Mouse (Mus musculus) lung, embryonic 16.5 days (tissue): ENCODE measurements around the gene Qpctl. TPM values are rescaled to one million over a fixed set of nuclear protein-coding genes. Genes with fewer than 3 reads are reported as not detected.

Experiments used
- ATAC-seq: fragments of 200-750 bp; cut with Nextera tagmentation; 2 replicates; pipeline ENCODE4 v1.8.0; 2017; ENCODE audit warnings: low read depth, mild to moderate bottlenecking, moderate library complexity
- H3K27ac ChIP-seq: fragments of 300-500 bp; sonication (generic); 2 replicates; pipeline ENCODE4 v1.5.1; 2014; ENCODE audit warnings: mild to moderate bottlenecking, control low read depth, low read length
- H3K27me3 ChIP-seq: fragments of 300-500 bp; sonication (generic); 2 replicates; pipeline ENCODE4 v1.6.1; 2014; ENCODE audit warnings: low read depth, low read length, mixed read lengths; ENCODE audit not compliant: control insufficient read depth, insufficient read depth
- H3K36me3 ChIP-seq: fragments of 300-500 bp; sonication (generic); 2 replicates; pipeline ENCODE4 v1.6.1; 2014; ENCODE audit warnings: low read length; ENCODE audit not compliant: control insufficient read depth, insufficient read depth
- H3K4me1 ChIP-seq: fragments of 300-500 bp; sonication (generic); replicated peaks from 2 replicates; pipeline ENCODE4 v1.6.1; 2014; ENCODE audit warnings: low read length, mixed read lengths; ENCODE audit not compliant: control insufficient read depth, insufficient read depth
- H3K4me2 ChIP-seq: fragments of 300-500 bp; sonication (generic); 2 replicates; pipeline ENCODE4 v1.6.1; 2014; ENCODE audit warnings: low read depth, low read length, control low read depth
- H3K4me3 ChIP-seq: fragments of 300-500 bp; sonication (generic); 2 replicates; pipeline ENCODE4 v1.5.1; 2014; ENCODE audit warnings: mild to moderate bottlenecking, low read length, control low read depth
- H3K9ac ChIP-seq: fragments of 300-500 bp; sonication (generic); 2 replicates; pipeline ENCODE4 v1.6.1; 2014; ENCODE audit warnings: low read length, control low read depth
- H3K9me3 ChIP-seq: fragments of 300-500 bp; sonication (generic); 2 replicates; pipeline ENCODE4 v1.6.1; 2016; ENCODE audit warnings: low read length; ENCODE audit not compliant: control insufficient read depth
- WGBS: fragments of 180-500 bp; shearing (Covaris S2); extraction: QIAGEN DNeasy Blood & Tissue Kit; methylation state at CpG from one replicate; pipeline ENCODE4 v1.1.7; 2014; 5-methylcytosine and 5-hydroxymethylcytosine counted together
- microRNA counts: library from miRNA; unstranded; fragments of <30 nt; microRNA quantifications from one replicate; lab custom pipeline; 2016
- microRNA-seq: library from miRNA; unstranded; fragments of <30 nt; microRNA quantifications from one replicate; pipeline ENCODE4, GENCODE M21; 2016
- polyA plus RNA-seq: library from polyadenylated mRNA; unstranded; fragments of >200 nt; fragmentation: Nextera tagmentation; extraction: Ambion mirVana; gene quantifications from 2 replicates; pipeline ENCODE4 v1.2.1, GENCODE M21; 2015

Gene Qpctl
- polyA plus RNA-seq, 1 experiment from 2014 or later = 15.7 TPM

GRCm38 (mm10) chr7:19091913-19092312 lies 57.2 kb downstream of the Qpctl start:
- no peaks in the 10 kb centered on the region for H3K27me3 ChIP-seq
- H3K4me3 ChIP-seq = no peak overlapping the region
- peaks cover 27% of the 10 kb centered on the region for H3K4me1 ChIP-seq
- no peak for ATAC-seq
- H3K9me3 ChIP-seq = no peaks in the 10 kb centered on the region
- H3K4me2 ChIP-seq = peak overlapping the region; percentile 91
- H3K9ac ChIP-seq = peak overlapping the region; percentile 62
- WGBS = 53% methylated on average over 17 of the region's 17 CpGs
- 0 out of 2 replicates have a peak, but pooled peaks cover 2% of the 10 kb centered on the region for H3K36me3 ChIP-seq
- H3K27ac ChIP-seq = peak overlapping the region; percentile 99

MicroRNA genes within 50 kb of the gene (microRNA counts, 519-probe panel; counts per million panel counts)
- microRNA mmu-miR-330 (lab: Ali Mortazavi, UCI) = not detected

Small RNAs within 50 kb of the gene (microRNA-seq; reads per million reads assigned to microRNA genes)
- 156 reads per million, percentile 54 among the genes with 10 or more reads in this experiment for gene Mir330

Other genes starting within 250 kb of the Qpctl start
- 30.8 and 32.7 TPM in 2 replicates for gene Ccdc61, start 238.9 kb downstream of the Qpctl start, polyA plus RNA-seq
- gene Nova2, start 223.4 kb downstream of the Qpctl start, polyA plus RNA-seq = 0.89 and 0.99 TPM in 2 replicates
- gene Nanos2, start 161.9 kb downstream of the Qpctl start, polyA plus RNA-seq = not detected in 2 replicates
- 2.1 and 2.8 TPM in 2 replicates for gene Mypop, start 158.0 kb downstream of the Qpctl start, polyA plus RNA-seq
- 16.0 and 16.5 TPM in 2 replicates for gene Irf2bp1, start 145.2 kb downstream of the Qpctl start, polyA plus RNA-seq
- 2.3 TPM in 2 replicates for gene Foxa3, start 125.8 kb downstream of the Qpctl start, polyA plus RNA-seq
- 27.4 and 27.5 TPM in 2 replicates for gene Sympk, start 124.9 kb downstream of the Qpctl start, polyA plus RNA-seq
- gene Rsph6a, start 94.6 kb downstream of the Qpctl start, polyA plus RNA-seq = not detected in 2 replicates
- gene Dmwd, start 73.1 kb downstream of the Qpctl start, polyA plus RNA-seq = 11.3 and 11.9 TPM in 2 replicates
- gene Dmpk, start 65.4 kb downstream of the Qpctl start, polyA plus RNA-seq = 28.7 and 29.3 TPM in 2 replicates
- 7.2 and 7.5 TPM in 2 replicates for gene Six5, start 54.7 kb downstream of the Qpctl start, polyA plus RNA-seq
- gene Gm4969, start 30.9 kb downstream of the Qpctl start, polyA plus RNA-seq = 1.9 and 2.2 TPM in 2 replicates
- gene Fbxo46, start 29.4 kb downstream of the Qpctl start, polyA plus RNA-seq = 16.2 and 16.3 TPM in 2 replicates
- 135 and 144 TPM in 2 replicates for gene Snrpd2, start 431 bp upstream of the Qpctl start, polyA plus RNA-seq
- gene Gipr, start 16.8 kb upstream of the Qpctl start, polyA plus RNA-seq = 5.6 and 8.2 TPM in 2 replicates
- gene Eml2, start 27.1 kb upstream of the Qpctl start, polyA plus RNA-seq = 11.3 and 12.4 TPM in 2 replicates
- gene Gpr4, start 63.2 kb upstream of the Qpctl start, polyA plus RNA-seq = 2.1 and 2.6 TPM in 2 replicates
- gene Opa3, start 79.0 kb upstream of the Qpctl start, polyA plus RNA-seq = 29.9 and 31.5 TPM in 2 replicates
- gene Vasp, start 122.5 kb upstream of the Qpctl start, polyA plus RNA-seq = 103 and 105 TPM in 2 replicates
- not detected in 2 replicates for gene Ppm1n, start 130.8 kb upstream of the Qpctl start, polyA plus RNA-seq
- 13.8 and 17.5 TPM in 2 replicates for gene Rtn2, start 133.3 kb upstream of the Qpctl start, polyA plus RNA-seq
- 0.20 and 0.31 TPM in 2 replicates for gene Fosb, start 160.8 kb upstream of the Qpctl start, polyA plus RNA-seq
- gene Ercc1, start 195.5 kb upstream of the Qpctl start, polyA plus RNA-seq = 79.9 and 82.5 TPM in 2 replicates
- gene Cd3eap, start 210.2 kb upstream of the Qpctl start, polyA plus RNA-seq = 17.2 and 17.3 TPM in 2 replicates
- 4.9 TPM in 2 replicates for gene Ppp1r13l, start 210.5 kb upstream of the Qpctl start, polyA plus RNA-seq
- 15.9 and 17.4 TPM in 2 replicates for gene Ercc2, start 232.7 kb upstream of the Qpctl start, polyA plus RNA-seq